Mouse (Mus musculus): ENCODE data around the gene Pdlim7. TPM values are rescaled to one million over a fixed set of nuclear protein-coding genes. Genes with fewer than 3 reads are reported as not detected.

Gene Pdlim7
- total and polyA plus RNA-seq, 2 experiments from 2014 or later = 41.3 to 153 TPM

DNA sequence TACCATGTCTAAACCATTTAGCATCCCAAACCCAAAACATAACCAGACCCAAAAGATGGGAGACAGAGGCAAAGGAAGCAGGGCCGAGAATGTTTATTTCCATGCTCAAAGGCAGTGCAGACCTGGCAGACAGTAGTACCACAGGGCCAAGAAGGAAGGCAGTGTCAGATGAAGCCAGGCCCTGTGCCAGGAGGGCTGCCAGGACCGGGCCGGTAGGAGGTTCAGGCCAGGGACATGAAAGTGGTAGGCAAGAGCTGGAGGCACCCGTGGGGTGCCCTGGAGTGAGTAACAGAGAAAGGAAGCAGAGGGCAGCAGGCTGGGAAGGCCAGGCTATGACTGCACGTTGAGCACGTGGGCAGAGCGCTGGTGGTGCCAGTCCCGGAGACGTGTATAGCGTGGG, 6.8 kb downstream of the Pdlim7 start:
- no peaks in the 10 kb centered on the region for H3K9me3 ChIP-seq (ENCODE audit: low read length)
- no peak overlapping the region for H3K27ac ChIP-seq (ENCODE audit: low read depth, low read length)
- H3K4me1 ChIP-seq (ENCODE audit: insufficient read depth, low read length) = peaks cover 8% of the 10 kb centered on the region
- no peak overlapping the region for H3K4me3 ChIP-seq (ENCODE audit: low read depth, low read length)
- no peaks in the 10 kb centered on the region for H3K27me3 ChIP-seq (ENCODE audit: insufficient read depth, low read length)
- peaks cover 58% of the 10 kb centered on the region for H3K36me3 ChIP-seq (ENCODE audit: insufficient read depth, low read length)
- H3K9ac ChIP-seq (replicated peaks; ENCODE audit: low read length, poor library complexity, severe bottlenecking) = no peak overlapping the region
- H3K4me2 ChIP-seq (ENCODE audit: low read depth, low read length, poor library complexity, severe bottlenecking) = no peak overlapping the region
- no peak for DNase-seq (ENCODE audit: low spot score)
- TF ChIP-seq CTCF (IDR thresholded peaks at IDR 0.05) = no peak
- no peak for ATAC-seq (ENCODE audit: low FRiP score)
- WGBS = 86% methylated on average over 10 of the region's 10 CpGs

DNA sequence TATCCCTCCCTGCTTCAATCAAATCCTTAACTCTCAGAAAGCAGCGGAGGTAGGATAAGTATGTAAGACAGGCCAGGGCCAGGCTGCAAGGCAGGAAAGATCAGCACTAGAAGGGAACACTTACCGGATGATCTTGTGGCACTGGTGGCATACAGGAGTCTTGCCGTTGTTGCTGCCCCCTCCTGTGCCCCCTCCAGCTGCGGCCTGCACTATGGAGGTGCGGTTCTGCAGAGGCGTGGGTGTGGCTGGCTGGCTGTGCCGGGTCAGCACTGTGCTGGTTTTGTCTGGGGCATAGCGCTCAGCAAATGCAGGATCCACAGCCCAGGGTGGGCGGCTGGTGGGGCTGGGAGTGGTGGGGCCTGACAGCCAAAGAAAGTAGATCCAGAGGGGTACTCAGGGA, 7.7 kb downstream of the Pdlim7 start:
- no peaks in the 10 kb centered on the region for H3K27me3 ChIP-seq (ENCODE audit: insufficient read depth, low read length)
- no peak for DNase-seq (ENCODE audit: low spot score)
- peaks cover 58% of the 10 kb centered on the region for H3K36me3 ChIP-seq (ENCODE audit: insufficient read depth, low read length)
- no peak overlapping the region for H3K4me2 ChIP-seq (ENCODE audit: low read depth, low read length, poor library complexity, severe bottlenecking)
- 97% methylated on average over 8 of the region's 9 CpGs for WGBS
- no peaks in the 10 kb centered on the region for H3K9me3 ChIP-seq (ENCODE audit: low read length)
- no peak overlapping the region for H3K9ac ChIP-seq (replicated peaks; ENCODE audit: low read length, poor library complexity, severe bottlenecking)
- ATAC-seq (ENCODE audit: low FRiP score) = no peak
- H3K27ac ChIP-seq (ENCODE audit: low read depth, low read length) = no peak overlapping the region
- no peak overlapping the region for H3K4me3 ChIP-seq (ENCODE audit: low read depth, low read length)
- H3K4me1 ChIP-seq (ENCODE audit: insufficient read depth, low read length) = no peaks in the 10 kb centered on the region
- no peak for TF ChIP-seq CTCF (IDR thresholded peaks at IDR 0.05)

DNA sequence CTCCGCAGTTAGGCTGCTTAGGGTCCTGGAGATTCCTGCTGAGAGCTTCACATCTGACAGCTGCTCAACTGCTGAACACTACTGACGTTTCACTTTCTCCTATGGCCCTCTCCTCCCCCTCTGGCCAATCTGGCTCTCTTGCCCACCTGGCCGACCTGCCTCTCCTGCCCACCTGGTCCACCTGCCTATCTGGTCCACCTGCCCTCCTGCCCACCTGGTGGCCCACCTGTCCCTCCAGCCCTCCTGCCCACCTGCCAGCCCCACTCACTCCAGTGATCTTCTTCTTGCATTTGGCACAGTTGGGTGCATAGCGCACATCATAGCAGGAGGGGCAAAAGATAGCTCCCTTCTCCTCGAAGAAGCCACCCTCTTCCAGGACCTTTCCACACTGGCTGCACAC, 9.1 kb downstream of the Pdlim7 start:
- Histone ChIP-seq H3K4me3 (ENCODE audit: low read depth, low read length) (no peak overlapping the region), H3K27ac (ENCODE audit: low read depth, low read length) (no peak overlapping the region), H3K9me3 (ENCODE audit: low read length) (no peaks in the 10 kb centered on the region), H3K27me3 (ENCODE audit: insufficient read depth, low read length) (no peaks in the 10 kb centered on the region), H3K4me2 (ENCODE audit: low read depth, low read length, poor library complexity, severe bottlenecking) (no peak overlapping the region), H3K9ac (replicated peaks; ENCODE audit: low read length, poor library complexity, severe bottlenecking) (no peak overlapping the region), H3K4me1 (ENCODE audit: insufficient read depth, low read length) (no peaks in the 10 kb centered on the region), H3K36me3 (ENCODE audit: insufficient read depth, low read length) (peaks cover 56% of the 10 kb centered on the region)
- 83% methylated on average over 5 of the region's 5 CpGs for whole genome bisulfite sequencing
- TF ChIP-seq CTCF (IDR thresholded peaks at IDR 0.05) = no peak
- no peak for DNase-seq (ENCODE audit: low spot score)
- no peak for ATAC-seq (ENCODE audit: low FRiP score)

DNA sequence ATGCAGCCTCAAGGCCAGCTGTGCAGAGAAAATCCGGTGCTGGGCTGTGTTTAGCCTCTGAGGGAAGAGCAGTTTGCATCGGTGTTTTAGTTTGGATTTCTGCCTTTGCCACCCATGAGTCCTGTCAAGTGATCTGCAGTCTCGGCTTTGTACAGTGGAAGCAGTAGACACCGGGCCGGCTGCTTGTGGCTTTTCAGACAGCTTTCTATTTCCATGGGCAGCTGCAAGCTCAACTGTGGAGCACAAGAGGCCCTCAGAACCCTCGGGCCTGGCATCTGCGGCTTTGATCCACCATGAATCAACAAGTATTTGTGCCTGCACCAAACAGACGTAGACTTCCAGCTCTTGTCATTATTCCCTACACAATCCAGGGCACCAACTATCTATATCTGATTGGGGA, 11.1 kb downstream of the Pdlim7 start:
- Histone ChIP-seq H3K4me1 (ENCODE audit: insufficient read depth, low read length) (no peaks in the 10 kb centered on the region), H3K9me3 (ENCODE audit: low read length) (no peaks in the 10 kb centered on the region), H3K36me3 (ENCODE audit: insufficient read depth, low read length) (peaks cover 44% of the 10 kb centered on the region), H3K4me2 (ENCODE audit: low read depth, low read length, poor library complexity, severe bottlenecking) (no peak overlapping the region), H3K27ac (ENCODE audit: low read depth, low read length) (no peak overlapping the region), H3K27me3 (ENCODE audit: insufficient read depth, low read length) (no peaks in the 10 kb centered on the region), H3K4me3 (ENCODE audit: low read depth, low read length) (no peak overlapping the region), H3K9ac (replicated peaks; ENCODE audit: low read length, poor library complexity, severe bottlenecking) (no peak overlapping the region)
- no peak for DNase-seq (ENCODE audit: low spot score)
- TF ChIP-seq CTCF (IDR thresholded peaks at IDR 0.05) = no peak
- 84% methylated on average over 8 of the region's 8 CpGs for WGBS
- ATAC-seq (ENCODE audit: low FRiP score) = no peak

DNA sequence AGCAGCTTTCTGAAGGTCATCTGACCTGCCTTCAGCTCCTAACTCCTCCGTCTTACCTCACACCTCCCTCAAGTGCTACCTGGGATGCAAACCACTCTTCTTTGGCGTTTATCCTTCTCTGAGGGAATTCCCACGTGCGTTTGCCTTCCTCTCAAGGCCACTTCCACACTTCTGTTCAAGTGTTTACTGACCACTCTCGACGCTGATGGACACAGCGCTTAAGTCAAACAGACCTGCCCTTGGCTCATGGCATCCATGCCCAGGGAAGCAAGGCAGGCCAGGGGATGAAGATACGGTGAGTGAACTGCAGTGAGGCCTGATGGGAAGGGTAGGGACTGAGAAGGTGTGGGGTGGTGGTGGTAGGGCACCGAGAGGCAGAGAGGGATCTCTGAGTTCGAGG, 12.9 kb downstream of the Pdlim7 start:
- no peaks in the 10 kb centered on the region; the same call in none of the 2 replicates for H3K4me1 ChIP-seq (ENCODE audit: insufficient read depth, low read length)
- TF ChIP-seq CTCF (IDR thresholded peaks at IDR 0.05) = no peak
- H3K9ac ChIP-seq (replicated peaks; ENCODE audit: low read length, poor library complexity, severe bottlenecking) = no peak overlapping the region
- DNase-seq (ENCODE audit: low spot score) = no peak
- no peak overlapping the region for H3K27ac ChIP-seq (ENCODE audit: low read depth, low read length)
- H3K36me3 ChIP-seq (ENCODE audit: insufficient read depth, low read length) = peaks cover 27% of the 10 kb centered on the region
- no peak overlapping the region for H3K4me2 ChIP-seq (ENCODE audit: low read depth, low read length, poor library complexity, severe bottlenecking)
- H3K4me3 ChIP-seq (ENCODE audit: low read depth, low read length) = no peak overlapping the region
- ATAC-seq (ENCODE audit: low FRiP score) = no peak
- no peaks in the 10 kb centered on the region for H3K27me3 ChIP-seq (ENCODE audit: insufficient read depth, low read length)
- H3K9me3 ChIP-seq (ENCODE audit: low read length) = no peaks in the 10 kb centered on the region
- WGBS = 83% methylated on average over 10 of the region's 10 CpGs

DNA sequence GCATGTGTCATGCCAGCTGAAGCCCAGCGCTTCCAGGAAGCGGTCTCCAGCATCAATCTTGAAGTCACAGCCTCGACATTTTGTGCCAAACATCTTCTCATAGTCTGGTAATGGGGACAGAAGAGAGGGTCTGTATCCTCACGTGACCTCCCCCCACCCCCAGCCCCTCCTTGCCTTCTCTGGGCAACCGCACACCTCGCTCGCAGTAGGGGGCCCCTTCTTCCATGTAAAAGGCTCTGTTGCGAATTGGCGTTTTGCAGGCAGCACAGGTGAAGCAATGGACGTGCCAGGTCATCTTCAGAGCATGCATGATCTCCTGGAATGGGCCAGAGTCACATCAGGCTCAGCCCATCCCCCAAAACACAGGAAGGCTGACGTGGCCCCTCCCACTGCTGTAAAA, 14.6 kb downstream of the Pdlim7 start:
- Histone ChIP-seq H3K4me3 (ENCODE audit: low read depth, low read length) (no peak overlapping the region), H3K36me3 (ENCODE audit: insufficient read depth, low read length) (peaks cover 18% of the 10 kb centered on the region), H3K4me1 (ENCODE audit: insufficient read depth, low read length) (peaks cover 4% of the 10 kb centered on the region), H3K9ac (replicated peaks; ENCODE audit: low read length, poor library complexity, severe bottlenecking) (no peak overlapping the region), H3K27me3 (ENCODE audit: insufficient read depth, low read length) (no peaks in the 10 kb centered on the region), H3K9me3 (ENCODE audit: low read length) (no peaks in the 10 kb centered on the region), H3K27ac (ENCODE audit: low read depth, low read length) (no peak overlapping the region), H3K4me2 (ENCODE audit: low read depth, low read length, poor library complexity, severe bottlenecking) (no peak overlapping the region)
- DNase-seq (ENCODE audit: low spot score) (no peak), ATAC-seq (ENCODE audit: low FRiP score) (no peak)
- no peak for TF ChIP-seq CTCF (IDR thresholded peaks at IDR 0.05)
- 57% methylated on average over 11 of the region's 11 CpGs for WGBS

Data from midbrain, postnatal 0 days (tissue).